Mouse (Mus musculus) midbrain, embryonic 14.5 days (tissue): ENCODE data around the gene Gabbr2. TPM values are rescaled to one million over a fixed set of nuclear protein-coding genes. Genes with fewer than 3 reads are reported as not detected.

Source experiments
- ATAC-seq: fragments of 200-750 bp; cut with Nextera tagmentation; 2 replicates; pipeline ENCODE4 v1.8.0; 2017; ENCODE audit warnings: moderate number of reproducible peaks, moderate library complexity; ENCODE audit not compliant: low FRiP score, low TSS enrichment
- DNase-seq: peaks from one replicate; pipeline ENCODE4 v3.0.0-alpha.2; 2015
- H3K27ac ChIP-seq: fragments of 300-500 bp; sonication (generic); replicated peaks from 2 replicates; pipeline ENCODE4 v1.5.1; 2014; ENCODE audit warnings: mild to moderate bottlenecking, low read depth, low read length, moderate library complexity
- H3K27me3 ChIP-seq: fragments of 300-500 bp; sonication (generic); 2 replicates; pipeline ENCODE4 v1.6.1; 2014; ENCODE audit warnings: low read length, control low read depth, mixed read lengths; ENCODE audit not compliant: control insufficient read depth, insufficient read depth
- H3K36me3 ChIP-seq: fragments of 300-500 bp; sonication (generic); 2 replicates; pipeline ENCODE4 v1.6.1; 2014; ENCODE audit warnings: low read length, control low read depth; ENCODE audit not compliant: control insufficient read depth, insufficient read depth
- H3K4me1 ChIP-seq: fragments of 300-500 bp; sonication (generic); 2 replicates; pipeline ENCODE4 v1.6.1; 2014; ENCODE audit warnings: mild to moderate bottlenecking, antibody characterized with exemption, low read length, control low read depth; ENCODE audit not compliant: control insufficient read depth, insufficient read depth
- H3K4me2 ChIP-seq: fragments of 300-500 bp; sonication (generic); 2 replicates; pipeline ENCODE4 v1.6.1; 2014; ENCODE audit warnings: mild to moderate bottlenecking, low read length, moderate library complexity
- H3K4me3 ChIP-seq: fragments of 300-500 bp; sonication (generic); replicated peaks from 2 replicates; pipeline ENCODE4 v1.5.1; 2014; ENCODE audit warnings: low read depth, low read length
- H3K9ac ChIP-seq: fragments of 300-500 bp; sonication (generic); replicated peaks from 2 replicates; pipeline ENCODE4 v1.6.1; 2014; ENCODE audit warnings: mild to moderate bottlenecking, low read length, moderate library complexity
- H3K9me3 ChIP-seq: fragments of 300-500 bp; sonication (generic); 2 replicates; pipeline ENCODE4 v1.6.1; 2016; ENCODE audit warnings: low read length, control low read depth, mixed read lengths; ENCODE audit not compliant: control insufficient read depth
- WGBS: fragments of 180-500 bp; shearing (Covaris S2); extraction: QIAGEN DNeasy Blood & Tissue Kit; methylation state at CpG from one replicate; pipeline ENCODE4 v1.1.7; 2014; 5-methylcytosine and 5-hydroxymethylcytosine counted together
- polyA plus RNA-seq: library from polyadenylated mRNA; unstranded; fragments of >200 nt; fragmentation: Nextera tagmentation; extraction: Ambion mirVana; gene quantifications from 2 replicates; pipeline ENCODE4 v1.2.1, GENCODE M21; 2014

Gene Gabbr2
- polyA plus RNA-seq, 1 experiment from 2014 or later, result 8.6 TPM

DNA sequence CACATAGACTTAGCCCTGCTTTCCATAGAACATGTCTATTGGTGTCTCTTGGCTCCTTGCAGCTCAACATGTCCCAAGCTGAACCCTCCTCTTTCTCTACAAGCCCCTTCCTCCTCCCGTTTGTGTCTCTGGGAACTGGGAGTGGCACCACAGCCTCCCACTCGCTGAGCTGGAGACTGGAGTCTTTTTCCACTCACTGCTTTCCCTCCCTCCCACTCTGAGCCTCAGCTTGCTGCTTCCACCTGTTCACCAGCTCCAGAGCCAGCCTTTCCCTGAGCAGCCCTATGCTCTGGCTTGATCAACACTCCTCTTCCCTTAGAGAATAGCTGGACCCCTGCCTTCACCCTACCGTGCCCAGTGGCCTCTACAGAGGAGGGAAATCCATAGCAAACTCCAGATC, 185.8 kb downstream of the Gabbr2 start:
- ATAC-seq, result no peak
- 68% methylated on average over 3 of the region's 3 CpGs for WGBS
- no peak overlapping the region for H3K4me3 ChIP-seq

DNA sequence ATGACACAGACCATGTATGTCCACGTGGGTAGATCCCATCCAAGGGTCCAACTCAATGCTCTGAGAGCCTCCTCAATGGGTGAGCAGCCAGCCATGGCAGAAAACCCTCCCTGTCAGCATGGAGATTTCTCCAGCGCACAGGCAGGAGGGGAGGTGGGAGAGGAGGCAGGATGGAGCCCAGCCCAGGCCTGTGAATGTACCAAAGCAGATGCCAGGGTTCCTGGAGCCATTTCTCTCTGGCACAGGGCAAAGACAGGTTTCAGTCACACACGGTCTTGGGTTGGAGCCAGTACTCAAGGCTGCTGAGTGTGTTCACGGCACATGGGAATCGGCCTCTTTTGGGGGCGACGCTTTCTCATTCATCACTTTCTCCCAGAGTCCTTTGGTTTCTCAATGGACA, 189.3 kb downstream of the Gabbr2 start:
- H3K9ac ChIP-seq, result no peak overlapping the region
- H3K27ac ChIP-seq, result no peak overlapping the region
- H3K4me2 ChIP-seq, result no peak overlapping the region
- H3K9me3 ChIP-seq, result no peaks in the 10 kb centered on the region
- no peak for ATAC-seq
- WGBS, result 82% methylated on average over 7 of the region's 7 CpGs
- no peak overlapping the region for H3K4me3 ChIP-seq
- H3K27me3 ChIP-seq, result no peaks in the 10 kb centered on the region
- H3K36me3 ChIP-seq, result peaks cover 3% of the 10 kb centered on the region; the same call in 1 of the 2 replicates
- DNase-seq, result no peak
- H3K4me1 ChIP-seq, result no peaks in the 10 kb centered on the region

More for the DNA sequence above, 185.8 kb downstream of the Gabbr2 start:
- H3K36me3 ChIP-seq, result peaks cover 3% of the 10 kb centered on the region; the same call in 1 of the 2 replicates
- H3K4me1 ChIP-seq, result no peaks in the 10 kb centered on the region
- no peaks in the 10 kb centered on the region for H3K9me3 ChIP-seq
- H3K27me3 ChIP-seq, result no peaks in the 10 kb centered on the region
- H3K27ac ChIP-seq, result no peak overlapping the region
- H3K4me2 ChIP-seq, result no peak overlapping the region
- no peak for DNase-seq
- no peak overlapping the region for H3K9ac ChIP-seq

DNA sequence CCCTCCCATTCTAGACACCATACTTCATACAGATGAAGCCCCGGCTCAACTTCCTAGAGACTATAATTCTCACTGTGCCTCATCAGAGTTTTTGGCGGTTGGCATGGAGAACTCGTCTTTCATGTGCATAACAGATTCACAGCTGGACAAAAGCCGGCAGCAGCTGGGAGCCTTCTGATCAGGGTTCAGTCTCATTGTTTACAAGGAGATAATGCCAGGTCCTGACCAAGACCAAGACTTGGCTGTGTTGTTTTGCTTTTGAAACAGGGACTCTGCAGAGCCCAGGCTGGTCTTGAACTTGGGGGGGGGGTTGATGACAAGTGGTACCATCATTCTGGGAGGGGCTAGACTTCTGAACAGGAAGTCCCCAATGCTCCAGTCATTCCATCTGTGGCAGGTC, 191.8 kb downstream of the Gabbr2 start:
- ATAC-seq, result no peak

DNA sequence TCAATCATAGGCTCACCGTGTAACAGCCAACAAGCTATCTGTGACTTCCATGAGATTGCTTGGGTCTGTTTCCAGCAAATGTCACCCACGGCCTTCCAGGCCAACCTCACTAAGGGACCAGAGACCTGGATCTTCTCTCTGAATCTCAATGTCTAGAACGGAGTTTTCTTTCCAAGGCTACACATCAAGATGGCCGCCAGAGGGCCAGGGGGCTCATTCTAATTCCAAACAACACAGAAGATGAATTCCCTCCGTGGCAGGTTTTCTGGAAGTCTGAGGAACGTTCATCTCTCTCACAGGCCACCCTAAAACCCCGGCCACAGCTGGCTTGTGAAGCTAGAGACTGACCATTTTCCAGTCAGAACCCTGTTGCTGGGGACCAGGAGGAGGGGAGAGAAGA, 196.0 kb downstream of the Gabbr2 start:
- Histone ChIP-seq H3K4me1 (no peaks in the 10 kb centered on the region), H3K27me3 (no peaks in the 10 kb centered on the region), H3K36me3 (no peaks in the 10 kb centered on the region), H3K9ac (no peak overlapping the region), H3K9me3 (no peaks in the 10 kb centered on the region), H3K4me2 (no peak overlapping the region), H3K4me3 (no peak overlapping the region), H3K27ac (no peak overlapping the region)
- DNase-seq (peak; percentile 63), ATAC-seq (no peak)
- WGBS, result 59% methylated on average over 7 of the region's 7 CpGs

More for the DNA sequence above, 191.8 kb downstream of the Gabbr2 start:
- Histone ChIP-seq H3K36me3 (peaks cover 3% of the 10 kb centered on the region; the same call in 1 of the 2 replicates), H3K9me3 (no peaks in the 10 kb centered on the region), H3K9ac (no peak overlapping the region), H3K27me3 (no peaks in the 10 kb centered on the region), H3K4me3 (no peak overlapping the region), H3K4me1 (no peaks in the 10 kb centered on the region), H3K27ac (no peak overlapping the region), H3K4me2 (no peak overlapping the region)
- DNase-seq, result no peak
- WGBS, result 15% methylated on average over 4 of the region's 4 CpGs

DNA sequence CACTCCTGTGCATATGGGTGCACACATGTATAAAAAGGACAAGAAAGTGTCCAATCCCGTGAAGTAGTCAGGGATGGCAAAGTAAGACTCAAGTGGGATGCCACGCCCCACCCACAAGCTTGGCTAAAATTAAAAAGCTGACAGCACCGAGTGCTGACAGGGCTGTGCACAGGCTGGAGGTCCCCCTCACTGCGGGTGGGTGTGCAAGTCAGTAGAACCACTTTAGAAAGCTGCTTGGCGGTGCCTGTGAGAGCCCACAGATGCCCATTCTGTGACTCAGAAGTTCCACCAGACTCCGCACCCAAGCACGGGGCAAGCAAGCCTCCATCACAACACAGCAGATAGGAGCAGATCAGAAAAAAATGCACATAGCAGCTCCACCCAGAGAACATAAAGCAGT, 197.1 kb downstream of the Gabbr2 start:
- 91% methylated on average over 7 of the region's 7 CpGs for WGBS
- ATAC-seq, result no peak
- no peaks in the 10 kb centered on the region for H3K4me1 ChIP-seq

DNA sequence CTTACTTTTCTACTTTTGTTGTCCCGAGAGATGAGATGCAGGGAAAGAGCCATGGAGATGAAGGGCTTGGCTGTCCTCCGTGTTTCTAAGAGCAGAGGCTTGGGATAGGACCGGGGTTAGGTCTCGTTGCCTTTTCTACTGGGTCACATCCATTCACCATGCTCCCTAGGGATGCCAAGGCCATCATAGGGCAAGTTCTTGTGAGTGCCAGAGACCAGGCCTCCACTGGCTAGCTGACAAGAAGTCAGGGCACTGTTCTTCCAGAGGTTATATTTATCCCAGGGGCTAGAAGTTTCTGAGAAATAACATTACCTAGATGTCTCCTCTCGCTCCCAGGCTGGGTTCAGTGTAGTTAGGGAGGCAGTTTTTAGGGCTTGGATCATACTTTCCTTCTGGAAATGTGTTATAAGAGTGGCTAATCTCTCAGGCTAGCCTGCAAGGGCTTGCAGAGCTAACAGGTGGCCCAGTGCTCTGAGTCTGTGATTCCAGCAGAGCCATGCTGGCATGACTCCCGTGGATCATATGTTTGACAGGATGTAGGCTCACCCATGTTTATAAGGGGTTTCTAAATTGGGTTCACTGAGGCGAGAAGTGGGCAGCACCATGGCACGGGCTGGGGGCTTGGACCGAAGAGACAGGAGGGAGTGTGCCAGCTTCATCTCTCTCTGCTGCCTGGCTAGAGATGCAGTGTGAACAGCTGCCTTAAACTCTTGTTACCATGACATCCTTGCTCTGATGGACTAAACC, 199.2 kb downstream of the Gabbr2 start:
- Histone ChIP-seq H3K4me3 (no peak overlapping the region), H3K9ac (no peak overlapping the region), H3K4me1 (no peaks in the 10 kb centered on the region), H3K4me2 (no peak overlapping the region), H3K27ac (no peak overlapping the region), H3K9me3 (no peaks in the 10 kb centered on the region), H3K36me3 (no peaks in the 10 kb centered on the region), H3K27me3 (no peaks in the 10 kb centered on the region)
- 88% methylated on average over 9 of the region's 9 CpGs for WGBS
- no peak for DNase-seq
- ATAC-seq, result no peak

More for the DNA sequence above, 197.1 kb downstream of the Gabbr2 start:
- H3K4me3 ChIP-seq, result no peak overlapping the region
- H3K9ac ChIP-seq, result no peak overlapping the region
- no peaks in the 10 kb centered on the region for H3K27me3 ChIP-seq
- no peak for DNase-seq
- H3K27ac ChIP-seq, result no peak overlapping the region
- H3K4me2 ChIP-seq, result no peak overlapping the region
- no peaks in the 10 kb centered on the region for H3K9me3 ChIP-seq
- no peaks in the 10 kb centered on the region for H3K36me3 ChIP-seq

DNA sequence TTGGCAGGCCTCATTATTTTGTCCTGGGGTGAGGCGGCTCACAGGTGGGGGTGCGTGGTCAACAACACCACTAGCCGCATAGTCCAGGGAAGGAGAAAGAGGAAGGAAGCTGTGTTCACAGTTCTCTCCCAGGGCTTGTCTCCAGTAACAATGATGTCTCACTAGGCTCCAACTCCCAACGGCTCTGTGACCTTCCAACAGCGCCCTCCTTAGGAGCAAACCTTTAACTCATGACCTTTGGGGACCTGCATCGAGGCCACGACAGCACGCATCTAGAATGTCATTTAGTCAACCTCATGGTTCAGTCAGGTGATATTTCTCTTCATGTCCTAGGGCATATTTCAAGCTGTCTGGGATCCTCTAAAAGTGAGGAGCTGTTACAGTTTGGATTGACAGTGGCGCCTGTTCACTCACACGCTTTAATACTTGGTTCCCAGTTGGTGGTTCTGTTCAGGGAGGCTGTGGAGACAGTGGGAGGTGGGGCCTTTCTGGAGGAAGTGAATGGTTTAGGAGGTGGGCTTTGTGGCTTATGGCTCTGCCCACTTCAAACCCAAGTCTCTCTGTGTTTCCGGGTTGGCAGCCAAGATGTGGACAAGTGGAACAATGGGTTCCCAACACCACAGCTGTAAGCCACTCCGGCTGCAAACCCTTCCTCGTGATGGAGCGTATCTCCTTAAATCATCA, 200.3 kb downstream of the Gabbr2 start:
- no peaks in the 10 kb centered on the region for H3K9me3 ChIP-seq
- no peak for DNase-seq
- no peak for ATAC-seq
- H3K4me2 ChIP-seq, result no peak overlapping the region
- H3K27me3 ChIP-seq, result no peaks in the 10 kb centered on the region
- no peaks in the 10 kb centered on the region for H3K36me3 ChIP-seq
- H3K27ac ChIP-seq, result no peak overlapping the region
- no peak overlapping the region for H3K4me3 ChIP-seq
- WGBS, result 80% methylated on average over 14 of the region's 14 CpGs
- H3K9ac ChIP-seq, result no peak overlapping the region
- no peaks in the 10 kb centered on the region for H3K4me1 ChIP-seq

DNA sequence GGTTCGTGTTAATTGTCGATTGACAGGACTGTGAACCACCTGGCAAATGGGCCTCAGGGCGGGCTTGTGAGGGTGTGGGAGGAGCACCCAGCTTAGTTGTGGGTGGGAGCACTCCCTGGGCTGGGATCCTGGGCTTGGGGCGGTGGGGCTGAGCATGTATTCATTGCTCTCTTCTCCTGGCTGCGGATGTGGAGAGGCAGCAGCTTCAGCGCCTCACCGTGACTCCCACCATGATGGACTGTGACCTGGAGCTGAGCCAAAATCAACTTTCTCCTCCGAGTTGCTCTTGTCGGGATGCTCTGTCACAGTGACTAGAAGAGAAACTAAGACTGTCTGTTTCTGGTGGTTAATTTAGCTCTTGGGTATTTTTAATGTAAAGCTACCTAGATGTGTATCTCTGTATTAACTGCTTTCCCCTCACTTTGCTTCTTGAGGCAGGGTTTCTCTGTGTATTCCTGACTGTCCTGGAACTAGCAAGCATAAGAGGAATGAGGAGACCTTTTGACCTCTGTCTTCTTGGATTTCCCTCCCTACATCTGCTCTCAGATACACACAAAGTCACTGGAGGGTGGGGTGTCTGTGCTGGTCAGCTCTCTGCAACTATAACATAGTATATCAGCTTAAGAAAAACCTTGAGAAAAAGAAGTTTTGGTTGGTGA, 200.9 kb downstream of the Gabbr2 start:
- no peak overlapping the region for H3K4me2 ChIP-seq
- no peak overlapping the region for H3K27ac ChIP-seq
- no peak overlapping the region for H3K9ac ChIP-seq
- no peaks in the 10 kb centered on the region for H3K36me3 ChIP-seq
- DNase-seq (peak; percentile 35), ATAC-seq (no peak)
- H3K4me1 ChIP-seq, result no peaks in the 10 kb centered on the region
- H3K4me3 ChIP-seq, result no peak overlapping the region
- H3K27me3 ChIP-seq, result no peaks in the 10 kb centered on the region
- 66% methylated on average over 9 of the region's 9 CpGs for WGBS
- no peaks in the 10 kb centered on the region for H3K9me3 ChIP-seq
